Mouse (Mus musculus) kidney, embryonic 16.5 days (tissue): ENCODE results near the gene 5730596B20Rik. TPM values are rescaled to one million over a fixed set of nuclear protein-coding genes. Genes with fewer than 3 reads are reported as not detected.

ENCODE experiments used
- ATAC-seq: fragments of 200-750 bp; cut with Nextera tagmentation; 2 replicates; pipeline ENCODE4 v1.8.0; 2017; ENCODE audit warnings: moderate TSS enrichment; ENCODE audit not compliant: low FRiP score, low TSS enrichment
- H3K27ac ChIP-seq: fragments of 300-500 bp; sonication (generic); 2 replicates; pipeline ENCODE4 v1.5.1; 2014; ENCODE audit warnings: low read length
- H3K27me3 ChIP-seq: fragments of 300-500 bp; sonication (generic); 2 replicates; pipeline ENCODE4 v1.6.1; 2014; ENCODE audit warnings: low read length, control low read depth, mixed read lengths; ENCODE audit not compliant: insufficient read depth
- H3K36me3 ChIP-seq: fragments of 300-500 bp; sonication (generic); 2 replicates; pipeline ENCODE4 v1.6.1; 2014; ENCODE audit warnings: low read length, control low read depth, mixed read lengths; ENCODE audit not compliant: insufficient read depth
- H3K4me1 ChIP-seq: fragments of 300-500 bp; sonication (generic); 2 replicates; pipeline ENCODE4 v1.6.1; 2014; ENCODE audit warnings: low read length, control low read depth, mixed read lengths; ENCODE audit not compliant: insufficient read depth
- H3K4me2 ChIP-seq: fragments of 300-500 bp; sonication (generic); replicated peaks from 2 replicates; pipeline ENCODE4 v1.6.1; 2014; ENCODE audit warnings: low read depth, low read length
- H3K4me3 ChIP-seq: fragments of 300-500 bp; sonication (generic); 2 replicates; pipeline ENCODE4 v1.5.1; 2014; ENCODE audit warnings: mild to moderate bottlenecking, low read length
- H3K9ac ChIP-seq: fragments of 300-500 bp; sonication (generic); replicated peaks from 2 replicates; pipeline ENCODE4 v1.6.1; 2014; ENCODE audit warnings: low read length
- H3K9me3 ChIP-seq: fragments of 300-500 bp; sonication (generic); 2 replicates; pipeline ENCODE4 v1.6.1; 2016; ENCODE audit warnings: low read length, control low read depth
- WGBS: fragments of 180-500 bp; shearing (Covaris S2); extraction: QIAGEN DNeasy Blood & Tissue Kit; methylation state at CpG from one replicate; pipeline ENCODE4 v1.1.7; 2014; 5-methylcytosine and 5-hydroxymethylcytosine counted together
- microRNA counts: library from miRNA; unstranded; fragments of <30 nt; microRNA quantifications from one replicate; lab custom pipeline; 2016
- microRNA-seq: library from miRNA; unstranded; fragments of <30 nt; microRNA quantifications from one replicate; pipeline ENCODE4, GENCODE M21; 2016
- polyA plus RNA-seq: library from polyadenylated mRNA; unstranded; fragments of >200 nt; fragmentation: Nextera tagmentation; extraction: Ambion mirVana; gene quantifications from 2 replicates; pipeline ENCODE4 v1.2.1, GENCODE M21; 2015

5730596B20Rik gene
- polyA plus RNA-seq, 1 experiment from 2014 or later: 1.7 TPM

DNA sequence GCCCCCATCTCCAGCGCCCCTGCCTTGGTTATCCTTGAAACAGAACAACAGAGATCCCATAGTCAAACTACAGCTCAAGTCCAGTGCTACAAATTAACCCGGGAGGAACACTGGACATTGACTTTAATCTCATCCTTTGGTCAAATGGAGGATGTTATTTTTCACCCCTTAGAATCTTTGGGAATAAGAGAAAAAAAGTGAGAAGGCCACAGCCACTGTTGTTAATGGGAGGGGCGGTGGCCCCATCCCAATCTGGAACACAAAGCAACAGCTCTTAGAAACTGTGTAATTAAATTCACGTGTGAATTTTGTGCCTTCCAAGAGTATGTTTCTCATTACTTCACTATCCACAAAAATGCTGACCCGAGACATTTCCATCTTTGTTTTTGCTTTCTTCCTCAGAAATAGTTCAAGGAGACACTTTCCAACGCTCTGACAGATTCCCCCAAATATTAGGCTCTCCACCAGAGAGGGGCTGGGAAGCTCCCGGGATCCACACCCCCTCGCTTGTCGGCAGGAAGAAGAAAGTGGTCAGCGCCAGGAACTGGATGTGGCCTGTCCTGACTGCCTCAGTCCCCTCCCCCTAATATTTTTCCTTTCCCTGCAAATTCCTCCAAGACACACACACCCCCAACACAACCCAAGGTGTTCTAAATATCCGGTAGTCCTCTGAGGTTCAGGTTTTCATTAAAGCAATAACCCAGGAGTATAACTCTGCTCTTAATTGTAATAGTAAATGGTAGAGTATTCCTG is 50.3 kb downstream of the 5730596B20Rik start:
- no peaks in the 10 kb centered on the region for H3K27me3 ChIP-seq
- H3K9ac ChIP-seq: peak overlapping the region; percentile 85
- H3K4me2 ChIP-seq: peak overlapping the region; percentile 81
- H3K4me1 ChIP-seq: peaks cover 10% of the 10 kb centered on the region
- WGBS: 2% methylated on average over 11 of the region's 11 CpGs
- H3K27ac ChIP-seq: peak overlapping the region; percentile 97
- no peaks in the 10 kb centered on the region for H3K9me3 ChIP-seq
- no peak for ATAC-seq
- peak overlapping the region; percentile 63 for H3K4me3 ChIP-seq
- peaks cover 13% of the 10 kb centered on the region; the same call in 1 of the 2 replicates for H3K36me3 ChIP-seq

DNA sequence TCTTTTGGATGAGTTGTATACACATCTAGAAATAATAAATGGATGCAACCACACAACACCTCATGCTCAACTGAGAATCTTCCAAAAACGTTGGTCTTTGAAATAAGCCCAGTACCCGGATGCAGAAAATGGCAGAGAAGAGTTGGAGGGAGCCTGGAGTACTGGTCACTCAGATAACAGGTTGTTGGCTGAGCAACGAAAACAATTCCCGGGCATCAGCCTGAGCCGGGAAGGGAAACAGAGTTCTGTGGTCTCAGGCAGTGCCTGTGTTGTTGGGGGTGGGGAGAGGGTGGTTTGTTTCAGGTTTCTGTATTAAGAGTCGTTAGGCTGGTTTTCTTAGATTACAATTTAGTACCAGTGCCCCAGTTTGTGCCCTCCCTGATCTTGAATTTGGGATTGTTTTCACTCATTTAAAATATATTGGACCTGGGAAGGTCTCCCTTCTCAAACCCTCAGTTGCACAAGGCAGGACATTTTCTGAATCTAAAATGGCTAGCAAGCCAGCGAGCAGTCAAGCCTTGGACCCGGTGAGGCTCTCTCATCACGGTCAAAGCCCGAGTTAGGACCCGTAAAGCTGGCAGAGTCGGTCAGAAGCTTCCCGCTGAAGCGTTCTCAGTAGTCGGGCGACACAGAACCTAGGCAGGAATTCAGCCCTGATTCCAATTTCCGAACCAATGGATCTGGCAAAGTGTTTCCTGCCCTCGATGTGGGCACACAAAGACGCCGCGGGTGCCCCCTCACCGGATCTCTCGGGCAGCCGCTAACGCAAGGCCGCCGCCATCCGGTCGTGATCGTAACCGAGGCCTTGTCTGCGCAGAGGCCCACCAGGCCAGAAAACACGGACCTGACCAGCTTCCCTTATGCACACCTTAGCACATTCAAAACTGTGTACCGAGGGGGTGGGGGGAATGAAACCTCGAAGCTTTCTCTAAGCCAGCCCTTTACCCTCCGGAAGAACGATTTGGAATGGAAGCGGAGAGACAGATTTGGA is 51.5 kb downstream of the 5730596B20Rik start:
- Histone ChIP-seq H3K4me3 (peak overlapping the region; percentile 69), H3K4me2 (peak overlapping the region; percentile 83), H3K9me3 (no peaks in the 10 kb centered on the region), H3K27ac (peak overlapping the region; percentile 97), H3K36me3 (peaks cover 12% of the 10 kb centered on the region; the same call in 1 of the 2 replicates), H3K27me3 (no peaks in the 10 kb centered on the region), H3K9ac (peak overlapping the region; percentile 91), H3K4me1 (peaks cover 10% of the 10 kb centered on the region)
- ATAC-seq: no peak
- WGBS: under 1% methylated on average over 38 of the region's 38 CpGs

DNA sequence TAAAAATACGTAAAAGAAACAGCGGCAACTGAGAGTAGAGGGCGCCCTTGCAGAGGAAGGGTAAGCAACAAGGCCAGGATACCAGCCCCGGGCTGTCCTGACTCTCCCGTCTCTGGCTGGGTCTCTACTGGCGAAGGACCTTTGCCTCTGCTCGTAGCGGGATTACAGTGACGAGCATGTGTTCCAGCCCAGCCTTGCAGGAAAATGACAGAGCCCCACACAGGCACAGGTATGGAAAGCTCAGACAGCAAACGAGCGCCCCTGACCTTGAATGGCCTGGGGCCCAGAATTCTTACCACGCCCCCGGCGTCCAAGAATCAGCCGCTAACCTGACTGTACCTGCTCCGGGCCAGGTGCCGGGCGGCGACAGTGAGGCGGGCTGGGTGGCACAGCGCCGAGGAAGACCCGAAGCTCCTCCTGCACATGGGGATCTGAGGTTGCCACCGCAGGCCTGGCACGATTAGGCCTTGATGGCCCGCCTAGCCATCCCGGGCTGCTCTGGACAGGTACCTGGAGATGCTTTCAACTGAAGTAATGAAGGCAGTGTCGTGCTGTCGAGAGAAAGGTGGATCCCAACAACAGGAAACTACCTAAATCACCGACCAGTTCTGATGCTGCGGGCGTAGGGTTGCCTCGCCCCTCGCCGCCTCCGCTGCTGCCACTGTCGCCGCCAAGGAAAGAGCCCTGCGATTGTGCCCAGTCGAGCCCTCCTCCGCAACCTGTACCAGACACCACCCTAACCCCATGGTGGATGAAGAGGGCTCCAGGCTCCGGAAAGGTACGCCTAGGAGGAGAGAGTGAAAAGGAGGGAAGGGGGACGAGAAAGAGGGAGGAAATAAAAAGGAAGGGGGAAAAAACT is 52.5 kb downstream of the 5730596B20Rik start:
- H3K9me3 ChIP-seq: no peaks in the 10 kb centered on the region
- peaks cover 11% of the 10 kb centered on the region for H3K4me1 ChIP-seq
- ATAC-seq: no peak
- WGBS: under 1% methylated on average over 43 of the region's 44 CpGs
- peak overlapping the region; percentile 83 for H3K4me2 ChIP-seq
- peak overlapping the region; percentile 69 for H3K4me3 ChIP-seq
- H3K9ac ChIP-seq: peak overlapping the region; percentile 91
- H3K36me3 ChIP-seq: peaks cover 7% of the 10 kb centered on the region; the same call in 1 of the 2 replicates
- no peaks in the 10 kb centered on the region for H3K27me3 ChIP-seq
- H3K27ac ChIP-seq: peak overlapping the region; percentile 97

MicroRNAs encoded within 50 kb of the gene (microRNA counts, 519-probe panel; counts per million panel counts)
- microRNA mmu-miR-196b (lab: Ali Mortazavi, UCI): 4,694 counts per million, percentile 94 among the panel's probes with 10 or more counts

Small RNAs within 50 kb of the gene (microRNA-seq; reads per million reads assigned to microRNA genes)
- 26,028 reads per million, percentile 97 among the genes with 10 or more reads in this experiment for gene Mir196b

Other genes with a start within 250 kb of the 5730596B20Rik start
- gene Skap2, start 164.9 kb upstream of the 5730596B20Rik start, polyA plus RNA-seq: 35.4 and 36.8 TPM in 2 replicates
- 0.81 and 0.82 TPM in 2 replicates for gene Hoxa1, start 19.2 kb upstream of the 5730596B20Rik start, polyA plus RNA-seq
- gene Hoxa2, start 12.7 kb upstream of the 5730596B20Rik start, polyA plus RNA-seq: 2.1 and 2.6 TPM in 2 replicates
- gene Hoxa4, start 14.3 kb downstream of the 5730596B20Rik start, polyA plus RNA-seq: 1.2 and 1.4 TPM in 2 replicates
- gene Hoxa5, start 27.1 kb downstream of the 5730596B20Rik start, polyA plus RNA-seq: 9.0 and 9.5 TPM in 2 replicates
- gene Hoxa6, start 31.2 kb downstream of the 5730596B20Rik start, polyA plus RNA-seq: 2.9 and 3.8 TPM in 2 replicates
- gene Hoxa3, start 35.8 kb downstream of the 5730596B20Rik start, polyA plus RNA-seq: 8.2 and 10.8 TPM in 2 replicates
- gene Gm28308, start 35.8 kb downstream of the 5730596B20Rik start, polyA plus RNA-seq: not detected in 2 replicates
- 25.7 and 27.5 TPM in 2 replicates for gene Hoxa7, start 44.4 kb downstream of the 5730596B20Rik start, polyA plus RNA-seq
- 56.6 and 56.8 TPM in 2 replicates for gene Hoxa9, start 53.6 kb downstream of the 5730596B20Rik start, polyA plus RNA-seq
- 147 and 154 TPM in 2 replicates for gene Hoxa10, start 63.4 kb downstream of the 5730596B20Rik start, polyA plus RNA-seq
- 27.9 and 31.8 TPM in 2 replicates for gene Hoxa11, start 68.3 kb downstream of the 5730596B20Rik start, polyA plus RNA-seq
- gene Hoxa13, start 83.4 kb downstream of the 5730596B20Rik start, polyA plus RNA-seq: 0.15 TPM in 2 replicates
- gene Evx1, start 136.0 kb downstream of the 5730596B20Rik start, polyA plus RNA-seq: not detected in 2 replicates